Mouse (Mus musculus) testis, adult 2 months (tissue): ENCODE data around the gene Foxs1.

Experiments used
- CTCF ChIP-seq: fragments of 200-500 bp; IDR thresholded peaks from 2 replicates; pipeline ENCODE4 v1.5.1; 2012; ENCODE audit warnings: low read depth, mild to moderate bottlenecking, inconsistent platforms, low read length, moderate library complexity; ENCODE audit not compliant: control insufficient read depth, insufficient read depth, insufficient replicate concordance
- POLR2A ChIP-seq: fragments of 200-500 bp; IDR thresholded peaks from 2 replicates; pipeline ENCODE4 v1.6.1; 2012; ENCODE audit warnings: low read depth, mild to moderate bottlenecking, inconsistent platforms, low read length, moderate library complexity; ENCODE audit not compliant: control insufficient read depth

- TF ChIP-seq CTCF, result no peak
- no peak for TF ChIP-seq POLR2A
These were observed 17.6 kb downstream of the Foxs1 start for GRCm38 (mm10) chr2:152915453-152915852.
